Mouse (Mus musculus) telencephalon, adult 2 months (tissue): ENCODE data around the gene Dync2li1.

ENCODE experiments used
- DNase-seq: peaks from one replicate; pipeline ENCODE4 v3.0.0-alpha.2; 2011; ENCODE audit warnings: low read depth, low spot score

The Dync2li1 gene

DNA sequence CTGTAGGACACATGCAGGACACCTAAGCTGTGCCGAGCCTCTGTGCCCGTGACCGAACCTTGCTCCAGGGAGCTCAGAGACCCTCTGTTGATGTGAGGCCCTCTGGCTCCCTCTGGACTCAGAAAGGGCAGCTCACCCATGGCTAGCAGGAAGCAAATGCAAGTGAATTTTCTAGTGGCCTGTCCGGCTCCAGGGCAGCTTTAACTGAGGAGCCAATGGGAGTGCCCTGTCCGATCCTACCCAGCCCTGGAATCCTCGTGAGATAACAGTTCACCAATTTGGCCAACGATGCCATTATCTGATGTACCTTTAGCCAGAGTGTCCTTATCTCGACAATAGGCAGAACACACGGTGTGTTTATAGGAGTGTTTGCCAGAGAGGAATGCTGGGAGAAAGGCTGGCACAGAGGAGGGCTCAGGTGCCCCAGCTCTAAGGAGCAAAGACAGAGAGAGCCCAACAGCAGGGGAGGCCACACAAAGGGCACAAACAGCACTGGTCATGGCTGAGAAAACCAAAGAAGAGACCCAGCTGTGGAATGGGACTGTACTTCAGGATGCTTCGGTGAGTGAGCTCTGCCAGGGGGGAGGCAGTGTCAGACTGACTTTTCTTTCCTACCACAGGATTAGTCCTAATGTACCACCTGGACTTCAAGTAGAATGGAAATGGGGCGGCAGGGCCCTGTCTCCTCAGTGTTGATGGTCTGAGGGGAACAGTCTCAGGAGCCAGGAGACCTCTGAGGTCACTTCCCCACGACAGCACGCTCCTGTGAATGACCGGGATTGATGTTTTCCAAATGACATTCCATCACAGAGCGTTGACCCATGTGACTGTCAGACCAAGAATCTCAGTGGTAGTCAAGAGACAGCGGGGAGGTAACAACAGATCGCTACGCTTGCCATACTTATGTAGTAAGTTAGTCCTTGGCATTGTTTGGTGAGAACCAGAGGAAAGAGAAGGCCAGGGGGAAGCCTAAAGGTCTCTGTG lies 56.7 kb downstream of the Dync2li1 start, which contains the start of gene Abcg5:
TSS of gene Abcg5 (minus strand) at position 278 of the 984 bp plus-strand sequence.
- no peak for DNase-seq

DNA sequence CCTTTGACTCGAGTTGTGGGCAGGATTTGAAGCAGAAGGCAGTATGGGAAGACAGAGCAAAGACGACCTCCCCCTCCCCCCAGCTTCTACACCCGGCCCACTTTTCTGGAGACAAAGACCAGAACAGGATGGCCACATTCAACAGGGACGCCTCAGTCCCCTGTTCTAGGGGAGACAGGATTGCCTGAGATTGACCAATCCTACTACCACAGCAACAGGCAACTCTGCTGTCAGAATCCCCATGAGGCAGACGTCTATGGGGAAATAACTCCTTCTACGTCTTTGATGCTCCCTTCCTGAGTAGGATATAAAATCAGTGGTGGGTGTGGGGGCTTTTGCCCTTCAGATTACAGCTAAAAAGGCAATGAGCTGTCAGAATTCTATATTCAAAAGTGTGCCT lies 58.0 kb downstream of the Dync2li1 start:
- no peak for DNase-seq

DNA sequence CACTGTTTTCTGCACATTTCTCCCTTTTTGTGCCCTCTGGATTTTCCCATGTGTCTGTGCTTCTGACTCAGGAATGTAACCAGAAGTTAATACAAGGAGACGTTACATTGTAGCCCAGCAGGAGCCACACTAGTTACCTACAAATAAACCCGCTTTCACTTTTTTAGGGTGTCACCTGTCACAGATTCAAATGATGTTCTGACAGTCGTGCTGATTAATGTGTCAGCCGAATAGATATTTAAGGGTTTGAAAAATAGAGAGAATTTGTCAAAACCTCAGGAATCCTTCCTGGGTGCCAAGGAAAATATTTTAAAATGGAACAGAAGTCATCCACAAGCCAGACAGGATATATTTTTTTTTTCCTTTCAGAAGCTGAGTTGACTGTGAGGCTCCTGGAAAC lies 59.0 kb downstream of the Dync2li1 start:
- DNase-seq = no peak

DNA sequence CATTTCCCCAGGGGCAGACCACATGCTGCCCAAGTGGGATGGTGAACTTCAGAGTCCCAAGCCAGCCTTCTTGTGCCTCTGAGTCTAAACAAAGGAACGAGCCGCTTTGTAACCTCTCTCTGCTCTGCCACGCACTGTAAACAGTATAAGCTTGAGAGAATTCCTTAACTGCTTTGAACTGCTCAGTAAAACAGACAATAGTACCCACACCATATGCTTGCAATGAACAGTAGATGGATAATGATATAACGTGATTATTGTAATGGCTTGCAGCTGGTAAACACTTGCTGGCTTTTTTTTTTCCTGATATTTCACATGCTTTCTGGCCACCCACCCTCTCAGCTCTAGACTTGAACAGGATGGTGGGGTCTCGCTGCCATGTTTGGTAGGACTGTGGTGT lies 61.7 kb downstream of the Dync2li1 start:
- DNase-seq = no peak

DNA sequence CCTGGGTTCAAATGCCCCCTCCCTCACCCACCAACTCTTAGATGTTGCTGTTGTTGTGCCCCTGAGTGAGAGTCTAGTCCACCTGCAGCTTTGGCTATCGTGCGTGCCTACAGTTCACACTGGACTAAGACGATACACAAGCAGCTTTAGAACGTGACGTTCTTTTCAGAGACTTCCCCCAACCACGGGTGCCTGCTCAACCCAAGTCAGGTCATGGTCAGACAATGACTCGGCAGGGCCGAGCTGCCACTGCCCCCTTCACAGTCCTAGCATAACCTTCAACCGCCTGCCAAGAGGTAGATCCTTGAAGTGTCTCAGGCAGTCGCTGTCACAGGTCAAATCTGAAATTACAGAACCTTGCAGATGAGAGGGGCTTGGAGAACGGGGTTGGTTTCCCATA lies 62.5 kb downstream of the Dync2li1 start:
- DNase-seq = no peak

DNA sequence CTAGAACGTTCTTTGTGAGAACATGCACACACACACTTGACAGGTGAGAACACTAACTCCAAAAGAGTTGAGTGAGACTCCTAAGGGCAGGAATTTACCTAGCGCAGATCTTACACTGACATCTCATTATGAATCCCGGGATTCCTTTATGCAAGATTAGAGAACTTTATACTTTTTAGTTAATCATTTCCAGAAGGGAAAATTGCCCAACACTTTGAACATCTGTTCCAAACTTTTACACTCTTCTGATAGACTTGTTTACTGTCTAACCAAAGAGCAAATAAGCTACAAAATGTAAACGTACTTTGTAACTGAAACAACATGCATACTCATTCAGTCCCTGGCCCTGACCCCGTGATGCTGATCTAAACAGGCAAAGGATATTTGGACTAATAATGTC lies 63.0 kb downstream of the Dync2li1 start:
- DNase-seq = no peak

DNA sequence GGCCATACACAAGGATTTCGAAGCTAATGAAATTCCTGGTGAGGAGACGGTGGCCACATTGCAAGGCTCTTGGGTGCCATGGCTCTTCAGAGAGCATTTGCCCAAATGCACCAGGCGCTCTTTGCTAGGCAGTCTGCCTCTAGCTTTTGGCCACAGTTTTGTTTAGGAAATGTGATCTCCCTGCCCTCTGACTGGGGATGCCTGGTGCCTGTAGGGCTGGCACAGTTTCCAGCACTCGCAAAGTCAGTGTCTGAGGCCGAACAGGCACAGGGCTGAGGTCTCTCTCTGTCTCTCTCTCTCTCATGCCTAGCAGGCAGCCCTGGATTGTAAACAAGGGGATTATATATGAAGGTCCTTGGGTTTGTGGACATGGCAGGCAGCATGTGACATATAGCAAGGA lies 63.8 kb downstream of the Dync2li1 start:
- no peak for DNase-seq

DNA sequence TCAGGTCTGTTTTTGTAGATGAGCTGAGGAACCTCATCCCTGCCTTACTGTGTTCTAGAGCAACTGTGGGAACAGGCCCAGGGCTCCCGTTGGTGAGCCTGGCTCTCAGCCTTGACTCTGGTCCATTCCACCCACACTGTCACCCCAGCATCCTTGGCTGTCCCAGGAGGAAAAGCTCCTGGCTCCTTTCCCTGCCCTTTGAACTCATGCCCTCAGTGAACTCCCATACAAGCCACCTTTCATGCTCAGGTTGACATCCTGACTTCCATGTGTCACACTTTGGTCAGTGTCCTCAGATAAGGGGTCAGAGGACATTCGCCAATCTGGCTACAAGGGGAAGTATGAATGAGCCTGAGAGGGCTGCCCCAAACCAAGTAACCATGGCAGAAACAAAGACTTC lies 67.4 kb downstream of the Dync2li1 start:
- DNase-seq = no peak

DNA sequence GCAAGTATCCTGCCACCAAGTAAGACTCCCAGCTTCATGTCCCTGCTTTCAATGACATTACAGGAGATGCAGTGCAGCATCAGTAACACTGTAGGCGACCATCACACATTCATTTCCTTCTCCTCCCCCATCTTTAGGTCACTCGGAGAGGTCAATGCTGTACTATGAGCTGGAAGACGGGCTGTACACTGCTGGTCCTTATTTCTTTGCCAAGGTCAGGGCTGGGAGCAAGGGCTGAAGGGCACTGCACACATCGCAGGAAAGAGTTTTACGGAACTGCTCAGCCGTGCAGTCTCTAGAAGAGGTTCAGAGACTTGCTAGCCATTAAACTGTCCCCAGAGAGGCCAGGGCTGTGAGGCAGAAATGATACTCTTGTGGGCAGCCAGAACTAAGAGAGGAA lies 70.2 kb downstream of the Dync2li1 start:
- DNase-seq = no peak

DNA sequence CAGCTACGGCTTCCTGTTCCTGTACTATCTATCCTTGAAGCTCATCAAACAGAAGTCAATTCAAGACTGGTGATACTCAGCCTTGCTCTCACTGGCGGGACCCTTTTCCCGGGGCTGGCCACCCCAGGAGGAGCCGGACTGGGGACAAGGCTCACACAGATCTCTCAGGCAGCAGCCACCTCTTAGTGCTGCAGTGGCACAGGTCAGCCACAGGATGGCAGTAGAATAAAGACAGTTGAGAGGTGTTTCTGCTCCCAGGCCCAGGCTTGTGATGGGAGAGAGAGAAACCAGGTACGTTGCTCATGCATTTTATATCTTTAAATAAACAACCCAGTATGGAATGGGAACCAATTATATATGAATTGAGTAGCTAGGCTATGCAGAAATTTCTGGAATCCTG lies 72.4 kb downstream of the Dync2li1 start:
- no peak for DNase-seq
